Mouse (Mus musculus) gastrocnemius, postnatal 14 days (tissue): ENCODE data around the gene Ptpru. TPM values are rescaled to one million over a fixed set of nuclear protein-coding genes. Genes with fewer than 3 reads are reported as not detected.
A peak's percentile ranks its signal among the peaks of the same experiment; 100 is the strongest.
"Not testable (repeated sequence)": the region's sequence is repeated elsewhere in the genome, so short reads cannot be mapped to it uniquely, and the experiment has no call there.

ENCODE experiments used
- DNase-seq: peaks from one replicate; pipeline ENCODE4 v3.0.0; 2021; ENCODE audit warnings: mixed read lengths
- intact Hi-C: fragments of 180-260 bp; cut with DNase I; formaldehyde crosslinking; loops from one replicate; pipeline ENCODE4 v1.15.1; 2025; ENCODE audit warnings: low total_unique reads
- total RNA-seq, 2 experiments: library from RNA; stranded (reverse); gene quantifications; 2 replicates each; pipeline ENCODE4 v1.2.3; 2021

The Ptpru gene
- total RNA-seq, 2 experiments from 2014 or later: 1.1 to 1.5 TPM

DNA sequence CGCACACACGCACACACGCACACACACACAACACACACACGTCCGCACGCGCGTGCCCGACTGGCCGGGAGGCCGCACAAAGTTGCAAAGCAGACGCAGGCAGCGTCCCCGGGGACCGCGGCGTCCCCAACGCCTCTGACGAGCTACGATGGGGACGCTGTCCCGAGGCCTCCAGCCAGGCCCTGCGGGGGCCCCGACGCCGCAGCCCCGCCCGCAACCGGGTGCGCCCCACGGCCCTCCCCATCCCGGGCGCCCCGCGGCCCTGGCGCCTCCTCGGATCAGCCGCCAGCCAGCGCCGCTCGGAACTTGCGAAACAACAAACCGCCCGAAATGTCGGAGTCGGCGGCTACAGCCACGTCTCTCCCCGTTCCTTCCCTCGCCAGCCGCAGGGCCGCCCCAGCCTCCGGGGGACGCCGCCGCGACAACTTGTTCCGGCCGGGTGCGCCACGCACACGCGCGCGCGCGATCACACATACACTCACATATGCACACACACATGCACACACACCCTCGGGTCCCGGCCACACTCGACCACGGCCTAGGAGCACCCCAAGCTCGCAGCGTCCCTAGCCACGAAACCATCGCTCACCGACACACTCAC, 1.1 kb downstream of the Ptpru start:
- DNase-seq: peak; percentile 42
- intact Hi-C loops: loop anchor here (2.0 to 10.0 kb wide), 5 partner anchors 52 to 875 kb away; no protein-coding TSS in a partner anchor

DNA sequence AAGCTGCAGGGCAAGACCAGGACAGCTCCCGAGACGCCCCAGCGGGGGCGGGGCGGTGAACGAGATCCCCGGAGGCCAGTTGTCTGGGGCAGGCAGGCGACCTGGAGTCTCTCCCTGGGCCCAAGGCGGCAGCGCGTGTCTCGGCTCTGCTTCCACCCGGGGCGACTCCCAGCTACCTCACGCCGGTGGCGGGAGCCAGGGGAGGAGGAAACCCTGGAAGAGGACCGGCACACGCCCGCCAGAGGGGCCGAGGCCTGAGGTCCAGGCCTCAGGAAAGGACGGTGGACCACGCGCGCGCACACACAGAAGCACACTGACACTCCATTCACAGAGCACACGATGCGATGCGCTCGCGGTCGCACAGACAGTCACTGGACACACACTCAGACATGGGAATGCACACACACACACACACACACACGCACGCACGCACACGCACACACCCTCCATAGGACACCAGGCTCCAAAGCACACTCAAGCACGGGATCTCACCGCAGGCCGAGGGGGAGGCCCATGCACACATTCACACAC, 1.7 kb downstream of the Ptpru start:
- peak; percentile 53 for DNase-seq
- intact Hi-C loops: loop anchor here (2.0 to 10.0 kb wide), 5 partner anchors 52 to 874 kb away; no protein-coding TSS in a partner anchor

DNA sequence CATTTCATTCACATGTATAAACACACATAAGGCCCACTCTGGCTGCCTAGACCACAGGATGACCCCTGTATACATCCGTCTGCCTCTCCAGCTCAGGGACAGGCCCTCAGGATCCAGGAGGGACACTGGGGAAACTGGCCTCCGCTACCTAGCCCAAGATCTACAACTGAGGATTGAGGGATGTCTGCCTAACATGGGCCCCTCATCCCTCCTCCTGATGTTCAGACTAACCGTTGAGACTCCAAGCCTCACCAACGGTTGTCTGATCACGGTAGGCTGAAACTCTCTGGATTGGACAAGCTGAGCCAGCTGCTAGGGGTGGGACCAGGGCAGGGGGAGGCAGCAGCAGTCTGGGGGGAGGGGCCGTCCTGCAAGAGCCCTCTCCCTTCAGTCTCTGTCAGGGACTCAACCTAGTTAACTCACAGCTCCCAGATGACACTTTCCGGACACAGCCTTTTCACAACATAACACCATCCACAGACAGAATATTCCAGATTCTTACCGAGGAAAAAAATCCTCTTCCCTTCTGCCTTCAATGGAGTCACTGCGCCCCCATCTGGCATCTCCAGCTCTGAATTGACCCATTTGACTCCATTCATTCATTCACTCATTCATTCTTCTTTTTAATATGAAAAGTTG, 4.0 kb downstream of the Ptpru start:
- no peak for DNase-seq
- intact Hi-C loops: loop anchor here (10.0 kb wide), 2 partner anchors 49 to 419 kb away; no protein-coding TSS in a partner anchor

DNA sequence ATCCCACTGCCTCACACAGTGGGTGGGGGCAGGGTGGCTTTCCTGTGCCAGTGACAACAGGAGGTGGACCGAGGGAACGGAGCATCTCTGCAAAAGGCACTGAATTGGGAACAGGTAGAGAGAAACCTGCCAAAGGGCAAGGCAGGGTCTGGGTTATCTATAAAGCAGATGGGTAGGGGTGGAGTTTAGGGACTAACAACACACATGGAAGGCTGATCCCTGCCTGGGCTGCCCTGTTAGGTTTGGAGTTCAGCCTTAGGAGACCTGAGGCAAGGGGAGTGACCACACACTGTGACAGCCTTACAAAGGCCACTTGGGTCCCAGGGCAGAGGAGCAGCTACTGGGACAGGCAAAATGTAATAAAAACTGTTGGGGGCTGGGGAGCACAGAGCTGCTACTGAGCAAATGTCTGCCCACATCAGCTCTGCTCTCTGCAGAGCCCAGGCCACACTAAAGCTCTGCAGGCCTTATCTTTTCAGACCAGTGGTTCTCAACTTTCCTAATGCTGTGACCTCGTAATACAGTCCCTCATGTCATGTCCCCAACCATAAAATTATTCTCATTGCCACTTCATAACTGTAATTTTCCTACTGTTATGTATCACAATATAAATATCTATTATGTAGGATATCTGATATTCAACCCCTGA, 5.2 kb downstream of the Ptpru start:
- no peak for DNase-seq
- intact Hi-C loops: loop anchor here (10.0 kb wide), 2 partner anchors 48 to 418 kb away; no protein-coding TSS in a partner anchor

DNA sequence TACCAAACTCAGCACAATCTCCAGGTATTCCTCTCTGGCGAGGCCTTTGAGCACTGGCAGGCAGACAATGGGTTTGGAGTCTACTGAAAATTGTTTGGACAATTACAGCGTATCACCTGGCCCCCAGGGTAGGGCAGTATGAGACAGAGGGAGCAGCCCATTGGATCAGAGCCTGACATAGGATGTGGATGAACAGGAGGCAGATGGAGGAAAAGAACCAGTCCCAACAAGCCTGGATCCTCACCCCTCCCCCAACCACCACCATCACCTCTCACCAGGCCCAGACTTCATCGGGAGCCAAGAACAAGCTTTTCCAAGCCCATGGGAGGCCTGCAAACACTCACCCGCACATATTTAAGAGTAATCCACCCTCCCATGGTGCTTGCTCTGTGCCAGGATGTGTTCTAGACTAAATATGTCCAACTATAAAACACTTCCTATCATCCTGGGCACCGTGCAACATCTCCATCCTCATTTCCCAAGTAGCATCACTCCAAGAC, 6.5 kb downstream of the Ptpru start:
- intact Hi-C loops: loop anchor here (10.0 kb wide), 2 partner anchors 47 to 417 kb away; no protein-coding TSS in a partner anchor
- DNase-seq: no peak

DNA sequence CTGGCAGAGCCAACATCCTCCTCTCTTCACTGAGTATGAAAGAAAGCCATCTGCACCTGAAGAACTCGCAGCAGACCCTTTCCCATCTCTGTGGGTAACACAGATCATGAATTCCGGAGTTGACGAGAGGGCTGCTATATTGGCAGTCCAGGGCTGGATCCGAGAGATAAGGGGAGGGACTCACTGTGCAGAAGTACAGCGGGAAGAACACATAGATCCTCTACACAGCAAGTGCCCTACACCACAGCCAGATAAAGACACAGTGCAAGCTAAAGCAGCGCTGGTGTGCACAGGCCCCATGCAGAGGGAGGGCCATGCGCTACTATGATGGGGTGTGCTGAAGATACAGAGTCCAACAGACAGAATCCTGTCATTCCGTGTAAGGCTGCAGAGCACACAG, 9.0 kb downstream of the Ptpru start:
- DNase-seq: no peak
- intact Hi-C loops: no loop called here

DNA sequence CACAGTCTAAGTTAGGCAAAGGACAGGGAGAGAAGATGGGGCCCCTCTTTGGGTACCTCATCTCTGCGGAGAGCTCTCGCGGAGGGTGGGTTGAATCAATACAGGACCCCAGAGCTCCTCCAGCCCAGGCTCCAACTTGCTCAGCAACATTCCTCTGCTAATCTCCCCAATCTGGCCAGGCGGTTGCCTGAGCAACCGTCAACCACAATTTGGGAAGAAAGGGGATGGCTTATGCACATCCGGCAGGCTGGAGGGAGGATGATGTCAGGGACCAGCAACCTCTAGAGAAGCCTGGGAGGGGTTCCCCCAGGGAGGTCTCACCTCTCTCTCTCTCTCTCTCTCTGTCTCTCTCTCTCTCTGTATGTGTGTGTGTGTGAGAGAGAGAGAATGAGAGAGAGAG, 11.2 kb downstream of the Ptpru start:
- intact Hi-C loops: no loop called here

DNA sequence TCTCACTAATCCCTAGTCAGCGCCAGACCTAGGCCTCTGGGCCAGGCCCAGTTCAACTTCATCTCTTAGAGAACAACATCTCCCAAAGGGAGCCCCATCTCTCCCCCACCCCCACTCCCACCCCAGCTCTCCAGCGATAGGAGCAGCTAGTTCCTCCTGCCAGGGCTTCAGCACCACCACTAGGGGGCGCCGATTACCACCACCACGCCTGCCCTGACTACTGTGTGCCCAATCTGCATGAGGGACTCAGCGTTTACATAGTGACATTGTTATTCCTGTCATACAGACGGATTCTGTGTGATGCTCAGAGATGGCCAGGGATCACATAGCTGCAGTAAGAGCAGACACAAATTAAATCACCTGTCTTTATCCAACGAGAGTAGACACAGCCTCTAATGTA, 12.3 kb downstream of the Ptpru start:
- intact Hi-C loops: no loop called here
- DNase-seq: peak; percentile 36

More for the DNA sequence above, 11.2 kb downstream of the Ptpru start:
- DNase-seq: no peak

DNA sequence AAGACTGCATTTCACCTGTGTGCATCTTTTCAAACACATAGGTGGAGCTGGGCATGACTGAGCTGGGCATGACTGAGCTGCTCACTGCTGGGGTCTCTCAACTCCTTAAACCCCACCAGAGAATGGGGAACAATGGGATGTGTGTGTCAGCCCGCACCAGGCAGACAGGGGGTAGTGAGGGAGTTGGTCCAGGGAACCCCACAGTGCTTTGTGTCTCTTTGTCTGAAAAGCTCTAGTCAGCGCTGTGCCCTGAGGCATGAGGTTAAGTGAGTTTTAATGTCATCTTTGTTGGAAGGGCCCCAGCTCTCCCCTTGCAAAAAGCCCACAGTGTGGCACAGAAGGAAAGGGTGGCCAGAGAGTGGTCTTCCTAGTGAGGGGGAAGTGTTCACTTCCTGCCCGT, 13.1 kb downstream of the Ptpru start:
- intact Hi-C loops: no loop called here
- no peak for DNase-seq

DNA sequence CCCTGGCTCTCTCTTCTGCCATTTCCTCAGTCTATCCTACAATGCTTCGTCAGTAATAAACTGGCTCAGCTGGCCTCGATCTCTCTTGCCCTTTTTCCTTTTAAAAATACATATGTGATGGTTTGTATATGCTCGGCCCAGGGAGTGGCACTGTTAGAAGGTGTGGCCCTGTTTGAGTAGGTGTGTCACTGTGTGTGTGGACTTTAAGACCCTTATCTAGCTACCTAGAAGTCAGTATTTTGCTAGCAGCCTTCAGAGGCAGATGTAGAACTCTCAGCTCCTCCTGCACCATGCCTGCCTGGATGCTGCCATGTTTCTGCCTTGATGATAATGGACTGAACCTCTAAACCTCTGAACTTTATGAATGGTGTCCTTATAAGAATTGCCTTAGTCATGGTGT, 15.5 kb downstream of the Ptpru start:
- DNase-seq: no peak
- intact Hi-C loops: no loop called here

DNA sequence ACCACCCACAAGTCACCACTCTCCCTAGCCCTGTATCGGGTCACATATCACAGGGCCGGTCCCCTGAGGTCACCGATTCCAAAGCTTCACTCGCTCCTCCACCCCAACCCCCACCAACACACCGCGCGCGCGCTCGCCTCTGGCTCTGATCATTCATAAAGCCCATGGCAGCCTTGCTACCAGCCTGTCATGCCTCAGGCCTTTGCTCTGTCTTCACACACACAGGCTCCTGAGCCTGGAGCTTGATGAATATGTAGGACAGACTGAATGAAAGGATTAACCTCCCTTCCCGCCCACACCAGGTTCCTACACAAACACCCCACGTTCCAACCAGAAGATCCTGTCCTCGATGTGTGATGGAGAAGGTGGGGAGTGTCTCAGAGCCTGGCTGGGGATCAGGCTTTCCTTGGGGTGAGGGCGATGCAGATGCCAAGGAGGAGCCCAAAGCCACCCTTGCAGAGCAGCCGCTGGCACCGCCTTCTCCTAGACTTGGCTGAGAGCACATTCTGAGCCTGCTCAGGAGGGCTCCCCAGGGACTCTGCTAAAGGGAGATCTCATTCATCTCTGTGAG, 16.8 kb downstream of the Ptpru start:
- DNase-seq: no peak
- intact Hi-C loops: no loop called here

DNA sequence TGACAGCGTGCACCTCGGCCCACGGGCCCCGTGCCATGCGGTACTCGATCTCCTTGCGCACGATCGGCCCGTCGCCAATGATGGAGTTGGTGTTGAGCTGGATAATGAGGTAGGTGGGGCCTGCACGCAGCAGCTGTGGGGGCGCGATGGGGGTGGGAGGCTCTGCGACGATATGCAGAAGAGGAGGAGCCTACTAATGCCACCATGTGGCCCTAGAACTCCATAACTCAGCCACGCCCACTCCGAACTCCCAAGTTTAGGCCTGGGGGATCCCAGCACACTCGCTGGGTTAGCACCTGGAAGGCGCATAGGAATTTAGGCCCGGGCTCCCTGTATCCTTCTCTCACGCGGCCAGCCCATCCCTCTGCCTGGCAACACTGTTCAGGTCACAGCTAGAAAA, 19.2 kb downstream of the Ptpru start:
- intact Hi-C loops: no loop called here

DNA sequence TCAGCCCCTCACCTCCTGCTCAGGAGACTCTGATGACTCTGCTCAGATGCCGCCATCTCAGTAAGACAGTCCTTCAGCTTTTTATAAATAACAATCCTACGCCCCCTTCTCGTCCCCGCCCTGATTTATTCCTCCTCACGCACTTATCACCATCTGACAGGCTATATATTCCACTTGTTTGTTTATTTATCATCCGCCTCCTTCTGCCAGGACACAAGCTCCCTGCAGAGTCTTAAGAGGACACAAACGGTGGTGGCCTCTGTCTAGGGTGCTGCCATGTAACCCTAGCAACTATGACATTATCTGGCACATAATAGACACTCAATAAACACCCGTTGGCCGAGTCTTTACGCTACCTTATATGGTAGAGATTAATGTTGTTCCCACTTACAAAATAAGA, 22.3 kb downstream of the Ptpru start:
- intact Hi-C loops: no loop called here

More for the DNA sequence above, 19.2 kb downstream of the Ptpru start:
- no peak for DNase-seq

DNA sequence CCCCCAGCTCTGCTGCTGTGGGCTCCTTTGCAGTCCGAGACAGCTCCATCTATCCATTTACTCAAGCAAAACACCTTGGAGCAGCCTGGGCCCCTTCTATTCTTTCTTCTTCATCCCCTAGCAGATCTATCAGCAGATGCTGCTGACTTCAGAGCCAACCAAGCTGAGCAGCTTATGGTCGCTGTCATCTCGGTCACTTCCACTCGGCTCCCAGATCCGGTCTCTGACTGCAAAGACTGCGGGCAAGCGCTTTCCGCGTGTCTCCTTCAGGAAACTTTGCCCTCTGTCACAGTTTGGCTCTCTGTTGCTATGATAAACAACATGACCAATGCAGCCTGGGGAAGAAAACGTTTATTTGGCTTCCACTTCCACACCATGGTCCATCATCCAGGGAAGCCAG, 23.2 kb downstream of the Ptpru start:
- intact Hi-C loops: no loop called here
- no peak for DNase-seq

More for the DNA sequence above, 22.3 kb downstream of the Ptpru start:
- no peak for DNase-seq

DNA sequence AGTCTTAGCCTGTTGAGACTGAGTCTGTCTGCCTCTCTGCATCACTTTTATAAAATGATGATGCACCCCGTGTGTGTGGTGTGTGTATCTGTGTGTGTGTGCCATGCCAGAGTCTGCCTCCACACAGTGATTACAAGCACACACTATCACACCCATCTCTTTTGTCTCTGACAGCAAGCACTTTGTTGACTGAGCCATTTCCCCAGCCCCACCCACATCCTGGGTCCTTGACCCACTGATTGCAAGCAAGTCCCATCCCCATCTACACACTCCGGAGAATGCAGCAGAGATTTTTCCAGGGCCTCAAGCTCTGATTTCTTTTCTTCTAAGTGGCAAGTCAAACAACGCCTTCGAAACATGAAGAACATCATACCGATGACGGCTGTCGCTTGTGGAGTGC, 24.3 kb downstream of the Ptpru start:
- intact Hi-C loops: no loop called here

DNA sequence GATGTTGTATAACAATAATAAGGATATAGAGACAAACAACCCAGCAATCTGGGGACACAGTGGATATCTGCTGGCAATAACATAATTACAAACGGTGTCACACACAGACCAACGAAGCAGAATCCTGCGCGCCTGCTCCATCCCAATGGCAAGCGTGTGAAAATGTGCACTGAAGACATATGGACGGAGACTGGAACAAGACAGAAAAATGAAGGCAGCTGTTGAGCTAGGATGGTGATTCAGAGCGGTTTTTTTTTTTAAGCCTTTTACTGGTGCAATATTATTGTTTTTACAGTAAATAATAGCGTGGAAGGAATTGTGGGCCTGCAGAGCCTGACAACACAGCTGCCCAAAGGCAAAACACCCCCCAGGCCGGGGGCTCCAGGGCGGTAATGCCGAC, 25.6 kb downstream of the Ptpru start:
- DNase-seq: no peak
- intact Hi-C loops: no loop called here

More for the DNA sequence above, 24.3 kb downstream of the Ptpru start:
- no peak for DNase-seq

DNA sequence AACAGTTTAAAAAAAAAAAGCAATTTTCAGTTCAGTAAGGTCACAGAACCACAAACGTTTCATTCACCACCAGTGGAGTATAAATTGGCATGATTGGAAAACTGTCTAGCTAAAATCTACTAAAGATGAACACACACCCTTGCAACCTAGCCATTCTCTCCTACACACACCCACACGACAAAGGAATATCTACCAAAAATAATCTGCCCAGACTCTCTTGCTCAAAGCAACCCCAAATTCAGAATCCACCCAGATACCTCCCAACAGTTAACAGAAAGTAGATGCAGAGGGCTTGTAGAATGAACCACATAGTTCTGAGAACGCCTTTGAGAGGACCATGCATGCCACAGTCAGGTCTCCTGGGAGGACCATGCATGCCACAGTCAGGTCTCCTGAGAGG, 32.8 kb downstream of the Ptpru start:
- DNase-seq: no peak
- intact Hi-C loops: no loop called here

DNA sequence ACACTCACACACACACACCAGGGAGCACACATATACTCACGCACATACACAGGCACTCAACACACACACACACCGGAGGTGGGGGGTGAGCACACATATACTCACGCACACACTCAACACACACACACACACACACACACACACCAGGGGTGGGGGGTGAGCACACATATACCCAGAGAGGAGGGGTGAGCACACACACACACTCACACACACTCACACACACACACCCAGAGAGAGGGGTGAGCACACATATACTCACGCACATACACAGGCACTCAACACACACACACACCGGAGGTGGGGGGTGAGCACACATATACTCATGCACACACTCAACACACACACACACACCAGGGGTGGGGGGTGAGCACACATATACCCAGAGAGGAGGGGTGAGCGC, 33.4 kb downstream of the Ptpru start:
- intact Hi-C loops, DNase-seq: not testable (repeated sequence)

DNA sequence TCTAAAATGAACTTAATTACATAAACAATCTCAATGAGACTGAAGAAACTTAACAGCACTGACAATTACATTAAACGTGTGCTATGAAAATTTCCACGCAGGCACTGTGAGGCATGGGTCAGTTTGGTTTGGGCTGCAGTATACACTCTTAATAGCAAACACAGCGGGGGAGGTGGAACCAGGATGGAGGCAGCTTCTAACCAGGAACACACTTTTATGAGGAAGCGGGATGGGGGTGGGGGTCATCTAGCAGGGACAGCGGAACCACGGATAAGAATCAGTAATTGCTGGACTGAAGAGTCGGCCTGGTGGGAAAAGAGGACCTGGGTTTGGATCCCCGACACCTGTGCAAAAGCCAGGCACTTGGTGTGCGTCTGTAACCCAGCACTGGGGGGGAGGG, 34.2 kb downstream of the Ptpru start:
- DNase-seq: no peak
- intact Hi-C loops: no loop called here

DNA sequence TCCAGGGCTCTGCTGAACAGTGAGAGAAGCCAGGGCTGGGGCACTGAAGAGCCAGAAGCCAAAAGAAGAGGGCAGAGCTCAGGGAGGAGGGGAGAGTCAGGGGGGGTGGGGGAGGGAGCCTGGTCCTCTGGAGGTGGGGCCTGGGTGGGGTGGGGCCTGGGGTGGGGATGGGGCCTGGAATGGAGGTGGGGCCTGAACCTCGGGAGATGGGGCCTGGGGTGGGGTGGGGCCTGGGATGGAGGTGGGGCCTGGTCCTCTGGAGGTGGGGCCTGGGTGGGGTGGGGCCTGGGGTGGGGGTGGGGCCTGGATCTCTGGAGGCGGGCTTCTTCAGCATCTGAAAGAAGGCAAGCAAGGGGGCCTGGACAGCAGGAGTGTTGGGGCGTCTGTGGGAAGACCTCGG, 39.1 kb downstream of the Ptpru start:
- no peak for DNase-seq
- intact Hi-C loops: no loop called here
